In genomic region chr16:12072573-12072972, GRCm38 (mm10) we compare ENCODE assay signal across 22 mouse cellular contexts.
A peak's percentile ranks its signal among the peaks of the same experiment; 100 is the strongest.
DNase-seq lines count a peak whose midpoint lies in the region; ATAC-seq and TF ChIP-seq lines count a peak whose summit lies in the region.
"Had no signal": no experiment of that assay in that cellular context is flagged by ENCODE, and none has a peak within 500 bp of the region (broad histone marks: within the 10 kb centered on the region; RNA-seq: fewer than 3 reads in every experiment).

No protein-coding gene starts in this region.

- H3K4me2 ChIP-seq in forebrain, postnatal 0 days (ENCODE audit: low read depth) = no peak overlapping the region
- H3K4me2 ChIP-seq in forebrain, embryonic 11.5 days (ENCODE audit: low read depth, low read length, severe bottlenecking) = no peak overlapping the region
- H3K4me2 ChIP-seq in kidney, postnatal 0 days (ENCODE audit: low read length) = no peak overlapping the region
- H3K4me2 ChIP-seq: embryonic facial prominence, embryonic 12.5 days; forebrain, embryonic 12.5 days; hindbrain, embryonic 13.5 days had no signal

- H3K4me3 ChIP-seq in forebrain, postnatal 0 days (ENCODE audit: low read depth, low read length) = no peak overlapping the region
- H3K4me3 ChIP-seq in forebrain, embryonic 11.5 days (ENCODE audit: low read depth, low read length) = no peak overlapping the region
- H3K4me3 ChIP-seq in kidney, postnatal 0 days (replicated peaks; ENCODE audit: low read depth, low read length) = no peak overlapping the region
- H3K4me3 ChIP-seq: embryonic facial prominence, embryonic 12.5 days; forebrain, embryonic 12.5 days; hindbrain, embryonic 13.5 days had no signal

- H3K4me1 ChIP-seq in forebrain, postnatal 0 days (ENCODE audit: insufficient read depth) = peaks cover 9% of the 10 kb centered on the region
- H3K4me1 ChIP-seq in forebrain, embryonic 11.5 days (replicated peaks; ENCODE audit: control insufficient read depth, insufficient read depth, low read length) = no peaks in the 10 kb centered on the region; the same call in 1 of the 2 replicates
- H3K4me1 ChIP-seq in kidney, postnatal 0 days (replicated peaks; ENCODE audit: insufficient read depth, low read length) = no peaks in the 10 kb centered on the region

- no peak overlapping the region for H3K27ac ChIP-seq in forebrain, postnatal 0 days (ENCODE audit: low read depth, low read length)
- no peak overlapping the region for H3K27ac ChIP-seq in forebrain, embryonic 11.5 days (ENCODE audit: low read depth, low read length)
- H3K27ac ChIP-seq in kidney, postnatal 0 days = no peak overlapping the region
- H3K27ac ChIP-seq: embryonic facial prominence, embryonic 12.5 days; forebrain, embryonic 12.5 days; hindbrain, embryonic 13.5 days; hindbrain, postnatal 0 days had no signal

- intact Hi-C loops in left cerebral cortex, postnatal 14 days (cut with DNase I) = no loop called here
- intact Hi-C loops in left cerebral cortex, postnatal 4 days (cut with DNase I) = no loop called here

- TF ChIP-seq CTCF in forebrain, postnatal 0 days (IDR thresholded peaks at IDR 0.05; ENCODE audit: low read depth) = no peak
- no peak for TF ChIP-seq CTCF in kidney, postnatal 0 days (IDR thresholded peaks at IDR 0.05; ENCODE audit: low read depth)

- no peaks in the 10 kb centered on the region for H3K9me3 ChIP-seq in forebrain, postnatal 0 days (ENCODE audit: low read length)
- H3K9me3 ChIP-seq in forebrain, embryonic 11.5 days (ENCODE audit: control insufficient read depth, low read length) = no peaks in the 10 kb centered on the region
- H3K9me3 ChIP-seq in kidney, postnatal 0 days (replicated peaks; ENCODE audit: low read length) = no peaks in the 10 kb centered on the region
- H3K9me3 ChIP-seq: embryonic facial prominence, embryonic 12.5 days; forebrain, embryonic 12.5 days; G1E; hindbrain, embryonic 13.5 days had no signal

- DNase-seq in forebrain, postnatal 0 days = peak; percentile 54
- DNase-seq in forebrain, embryonic 11.5 days (ENCODE audit: low spot score) = no peak
- peak; percentile 22 for DNase-seq in kidney, postnatal 0 days (ENCODE audit: low spot score)
- DNase-seq in kidney, postnatal 14 days = no peak
- DNase-seq in left cerebral cortex, postnatal 14 days (ENCODE audit: low spot score in 2 of 2) = peak; percentile 33 to 59
- DNase-seq in left cerebral cortex, postnatal 4 days = no peak
- DNase-seq in spleen, postnatal 4 days (ENCODE audit: low spot score in 2 of 2) = no peak
- DNase-seq: adrenal gland, adult 8-10 months; adrenal gland, postnatal 36 days; B cell, adult 2 months; cerebellum, adult 11-12 months; cerebellum, adult 9-10 months; cerebellum, postnatal 25 days; gastrocnemius, postnatal 36 days; heart, adult 11 months had no signal

- no peaks in the 10 kb centered on the region for H3K27me3 ChIP-seq in forebrain, postnatal 0 days (ENCODE audit: insufficient read depth, low read length)
- H3K27me3 ChIP-seq in forebrain, embryonic 11.5 days (ENCODE audit: control insufficient read depth, insufficient read depth, low read length) = no peaks in the 10 kb centered on the region
- H3K27me3 ChIP-seq in kidney, postnatal 0 days (ENCODE audit: insufficient read depth, low read length) = no peaks in the 10 kb centered on the region
- H3K27me3 ChIP-seq: embryonic facial prominence, embryonic 12.5 days; forebrain, embryonic 12.5 days; hindbrain, embryonic 13.5 days had no signal

- H3K9ac ChIP-seq in forebrain, postnatal 0 days = no peak overlapping the region
- no peak overlapping the region for H3K9ac ChIP-seq in forebrain, embryonic 11.5 days (ENCODE audit: low read length)
- H3K9ac ChIP-seq in kidney, postnatal 0 days (ENCODE audit: low read depth, low read length) = no peak overlapping the region
- H3K9ac ChIP-seq: embryonic facial prominence, embryonic 12.5 days; forebrain, embryonic 12.5 days; hindbrain, embryonic 13.5 days had no signal

- no peak for ATAC-seq in forebrain, postnatal 0 days
- no peak for ATAC-seq in forebrain, embryonic 11.5 days (replicated peaks; ENCODE audit: low FRiP score)
- no peak for ATAC-seq in kidney, postnatal 0 days (replicated peaks; ENCODE audit: low FRiP score, low read depth)
- ATAC-seq: CD4-positive, CD25-positive, alpha-beta regulatory T cell, adult 4 months; forebrain, embryonic 16.5 days; hindbrain, postnatal 0 days had no signal

- no peaks in the 10 kb centered on the region for H3K36me3 ChIP-seq in forebrain, postnatal 0 days (ENCODE audit: insufficient read depth)
- no peaks in the 10 kb centered on the region for H3K36me3 ChIP-seq in forebrain, embryonic 11.5 days (ENCODE audit: control insufficient read depth, insufficient read depth, low read length)
- H3K36me3 ChIP-seq in kidney, postnatal 0 days (ENCODE audit: insufficient read depth, low read length) = no peaks in the 10 kb centered on the region
- H3K36me3 ChIP-seq: embryonic facial prominence, embryonic 12.5 days; forebrain, embryonic 12.5 days; G1E; hindbrain, embryonic 13.5 days had no signal

- 64% methylated on average over 5 of the region's 5 CpGs for WGBS in forebrain, postnatal 0 days
- 88% methylated on average over 5 of the region's 5 CpGs for WGBS in forebrain, embryonic 11.5 days
- WGBS in kidney, postnatal 0 days = 55% methylated on average over 5 of the region's 5 CpGs

Comparison
In these comparisons a context has a peak if more than half of its experiments do, and no peak if none do; other contexts are left out.
1. DNase-seq: peak in forebrain, postnatal 0 days (single experiment), kidney, postnatal 0 days (single experiment) and left cerebral cortex, postnatal 14 days (2 of 2); none in forebrain, embryonic 11.5 days (single experiment), kidney, postnatal 14 days (single experiment), left cerebral cortex, postnatal 4 days (single experiment) and spleen, postnatal 4 days (0 of 2).